Mouse (Mus musculus) midbrain, embryonic 13.5 days (tissue): Measurements from ENCODE around the gene Lfng. TPM values are rescaled to one million over a fixed set of nuclear protein-coding genes. Genes with fewer than 3 reads are reported as not detected.
A peak's percentile ranks its signal among the peaks of the same experiment; 100 is the strongest.

Experiments
- ATAC-seq: fragments of 200-750 bp; cut with Nextera tagmentation; 2 replicates; pipeline ENCODE4 v1.8.0; 2017; ENCODE audit warnings: mild to moderate bottlenecking, moderate TSS enrichment, moderate library complexity
- H3K27ac ChIP-seq: fragments of 300-500 bp; sonication (generic); 2 replicates; pipeline ENCODE4 v1.5.1; 2015; ENCODE audit warnings: inconsistent platforms, mild to moderate bottlenecking, moderate library complexity
- H3K27me3 ChIP-seq: fragments of 300-500 bp; sonication (generic); 2 replicates; pipeline ENCODE4 v1.6.1; 2015; ENCODE audit warnings: mild to moderate bottlenecking, inconsistent platforms
- H3K36me3 ChIP-seq: fragments of 300-500 bp; sonication (generic); 2 replicates; pipeline ENCODE4 v1.6.1; 2015; ENCODE audit warnings: mild to moderate bottlenecking, inconsistent platforms
- H3K4me1 ChIP-seq: fragments of 300-500 bp; sonication (generic); replicated peaks from 2 replicates; pipeline ENCODE4 v1.6.1; 2015; ENCODE audit warnings: inconsistent platforms
- H3K4me2 ChIP-seq: fragments of 300-500 bp; sonication (generic); replicated peaks from 2 replicates; pipeline ENCODE4 v1.6.1; 2015; ENCODE audit warnings: moderate library complexity, mild to moderate bottlenecking, inconsistent platforms
- H3K4me3 ChIP-seq: fragments of 300-500 bp; sonication (generic); replicated peaks from 2 replicates; pipeline ENCODE4 v1.5.1; 2015; ENCODE audit warnings: mild to moderate bottlenecking, inconsistent platforms
- H3K9ac ChIP-seq: fragments of 300-500 bp; sonication (generic); replicated peaks from 2 replicates; pipeline ENCODE4 v1.6.1; 2015; ENCODE audit warnings: mild to moderate bottlenecking, inconsistent platforms
- H3K9me3 ChIP-seq: fragments of 300-500 bp; sonication (generic); 2 replicates; pipeline ENCODE4 v1.6.1; 2016; ENCODE audit warnings: mild to moderate bottlenecking, inconsistent platforms
- WGBS: fragments of 180-500 bp; shearing (Covaris S2); methylation state at CpG from one replicate; pipeline ENCODE4 v1.1.7; 2015; 5-methylcytosine and 5-hydroxymethylcytosine counted together
- polyA plus RNA-seq: library from polyadenylated mRNA; unstranded; fragments of >200 nt; fragmentation: Nextera tagmentation; extraction: Ambion mirVana; gene quantifications from 2 replicates; pipeline ENCODE4 v1.2.1, GENCODE M21; 2015

Lfng gene
- polyA plus RNA-seq, 1 experiment from 2014 or later: 25.0 TPM

DNA sequence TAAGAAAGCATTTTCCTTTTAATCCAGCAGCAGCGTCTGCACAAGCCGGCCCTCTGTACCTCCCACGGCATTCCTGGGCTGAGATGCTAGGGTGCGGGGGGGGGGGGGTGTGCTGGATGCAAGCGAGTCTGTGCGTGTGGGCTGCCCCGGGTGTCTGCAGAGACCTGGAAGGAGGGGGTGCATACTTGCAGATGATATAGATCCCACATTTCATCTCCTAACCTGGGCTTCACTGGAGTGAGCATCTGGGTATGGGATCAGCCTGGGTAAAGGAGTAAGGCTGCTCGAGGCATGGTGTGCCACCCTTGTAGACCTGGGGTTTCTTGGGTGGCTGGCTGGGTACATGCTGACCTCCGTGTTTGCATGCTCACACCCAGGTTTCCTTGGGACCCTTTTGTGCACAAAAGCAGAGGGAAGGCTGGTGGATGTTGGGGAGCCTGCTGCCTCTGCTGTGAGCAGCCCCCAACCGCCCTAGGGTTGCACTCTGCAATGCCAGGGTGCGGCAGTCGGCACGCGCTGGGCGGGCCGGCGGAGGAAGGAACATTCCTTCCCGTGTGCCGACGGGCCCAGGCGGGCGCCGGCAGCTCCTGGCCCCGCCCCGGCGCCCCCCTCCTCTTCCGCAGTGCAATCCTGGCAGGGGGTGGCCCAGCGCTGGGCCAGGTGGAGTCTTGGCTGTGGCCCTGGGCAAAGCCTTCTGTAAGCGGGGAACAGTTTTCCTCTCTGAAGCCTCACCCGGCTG lies 3.3 kb downstream of the Lfng start:
- peak overlapping the region; percentile 96 for H3K27ac ChIP-seq
- WGBS: 1% methylated on average over 30 of the region's 30 CpGs
- H3K9ac ChIP-seq: peak overlapping the region; percentile 76
- H3K27me3 ChIP-seq: peaks cover 17% of the 10 kb centered on the region
- H3K36me3 ChIP-seq: peaks cover 27% of the 10 kb centered on the region
- peaks cover 91% of the 10 kb centered on the region for H3K4me1 ChIP-seq
- peak overlapping the region; percentile 52 for H3K4me3 ChIP-seq
- H3K4me2 ChIP-seq: peak overlapping the region; percentile 66
- ATAC-seq: 0 out of 2 replicates have a peak, but pooled peaks have one; percentile 15
- no peaks in the 10 kb centered on the region for H3K9me3 ChIP-seq

DNA sequence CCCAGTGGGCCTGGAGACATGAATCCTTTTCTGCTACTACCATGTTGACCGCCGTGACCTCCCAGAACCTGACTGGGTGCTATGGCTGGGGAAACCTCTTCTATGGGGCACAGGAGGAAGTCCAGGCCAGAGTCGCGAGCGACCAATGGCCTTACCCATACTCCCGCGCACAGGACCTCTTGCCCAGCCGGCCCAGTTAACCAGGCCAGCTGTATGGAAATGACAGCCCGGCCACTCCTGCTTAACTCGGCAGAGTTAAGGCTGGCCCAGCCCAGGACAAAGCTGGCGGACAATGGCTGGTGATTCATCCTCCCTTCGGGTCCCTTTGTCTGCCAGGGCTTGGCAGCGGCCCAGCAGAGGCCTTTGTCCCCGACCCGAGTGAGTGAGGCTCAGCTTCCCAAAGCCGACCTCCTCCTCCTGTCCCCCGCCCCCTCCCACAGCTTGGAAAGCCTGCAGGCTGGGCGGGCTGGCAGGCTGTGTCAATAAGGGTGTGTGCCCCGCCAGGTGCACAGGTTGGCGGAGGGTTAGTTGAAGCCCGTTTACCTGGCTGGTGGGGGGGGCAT lies 4.0 kb downstream of the Lfng start:
- peaks cover 85% of the 10 kb centered on the region for H3K4me1 ChIP-seq
- WGBS: under 1% methylated on average over 21 of the region's 21 CpGs

DNA sequence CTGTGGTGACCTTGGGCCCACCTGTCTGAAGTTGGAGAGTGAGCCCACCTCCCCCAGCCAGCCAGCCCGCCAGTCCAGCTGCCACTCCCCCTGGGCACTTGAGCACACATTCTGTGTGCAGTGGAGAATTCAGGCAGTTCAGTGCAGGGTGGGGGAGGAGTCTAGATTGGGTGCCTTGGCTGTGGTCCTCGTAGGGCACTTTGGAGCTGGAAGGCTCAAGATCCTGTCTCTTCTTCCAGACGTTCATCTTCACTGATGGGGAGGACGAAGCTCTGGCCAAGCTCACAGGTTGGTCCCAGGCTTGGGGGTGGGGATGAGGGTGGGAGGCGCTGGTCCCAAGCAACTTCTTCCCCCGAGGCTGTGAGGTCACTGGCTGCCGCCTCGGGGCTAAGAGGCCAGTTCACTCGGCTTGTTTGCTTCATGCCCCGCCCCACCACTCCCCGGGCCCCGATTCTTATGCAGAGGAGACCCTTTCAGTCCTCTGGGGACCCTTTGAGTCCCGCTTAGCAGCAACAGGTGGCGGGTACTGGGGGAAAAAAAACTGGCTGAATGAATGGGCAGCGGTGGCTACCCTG lies 4.6 kb downstream of the Lfng start:
- 3% methylated on average over 15 of the region's 15 CpGs for WGBS
- H3K36me3 ChIP-seq: peaks cover 27% of the 10 kb centered on the region
- H3K4me3 ChIP-seq: peak overlapping the region; percentile 52
- peak overlapping the region; percentile 66 for H3K4me2 ChIP-seq
- H3K9ac ChIP-seq: peak overlapping the region; percentile 76
- H3K4me1 ChIP-seq: peaks cover 79% of the 10 kb centered on the region
- ATAC-seq: peak; percentile 16; the same call in 1 of the 2 replicates
- no peaks in the 10 kb centered on the region for H3K9me3 ChIP-seq
- H3K27me3 ChIP-seq: 0 out of 2 replicates have a peak, but pooled peaks cover 7% of the 10 kb centered on the region
- peak overlapping the region; percentile 96 for H3K27ac ChIP-seq

More for the DNA sequence above, 4.0 kb downstream of the Lfng start:
- H3K27me3 ChIP-seq: peaks cover 10% of the 10 kb centered on the region
- H3K9me3 ChIP-seq: no peaks in the 10 kb centered on the region
- H3K36me3 ChIP-seq: peaks cover 27% of the 10 kb centered on the region
- peak overlapping the region; percentile 52 for H3K4me3 ChIP-seq
- peak; percentile 65 for ATAC-seq
- peak overlapping the region; percentile 96 for H3K27ac ChIP-seq
- peak overlapping the region; percentile 66 for H3K4me2 ChIP-seq
- H3K9ac ChIP-seq: peak overlapping the region; percentile 76

DNA sequence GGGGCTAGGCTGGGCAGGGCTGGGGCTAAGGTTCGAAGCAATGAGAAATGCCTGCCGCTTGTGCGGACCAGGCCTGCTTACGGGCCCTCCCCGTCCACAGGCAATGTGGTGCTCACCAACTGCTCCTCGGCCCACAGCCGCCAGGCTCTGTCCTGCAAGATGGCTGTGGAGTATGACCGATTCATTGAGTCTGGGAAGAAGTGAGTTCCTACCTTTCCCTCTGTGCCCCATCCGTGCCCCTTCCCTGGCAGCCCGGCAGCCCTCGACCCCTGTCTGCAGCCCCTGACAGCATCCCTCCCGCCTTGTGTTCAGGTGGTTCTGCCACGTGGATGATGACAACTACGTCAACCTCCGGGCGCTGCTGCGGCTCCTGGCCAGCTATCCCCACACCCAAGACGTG lies 5.1 kb downstream of the Lfng start:
- peak overlapping the region; percentile 76 for H3K9ac ChIP-seq
- 17% methylated on average over 18 of the region's 18 CpGs for WGBS
- H3K4me3 ChIP-seq: peak overlapping the region; percentile 52

GRCm38 (mm10) chr5:140614141-140614540 lies 7.0 kb downstream of the Lfng start:
- Histone ChIP-seq H3K9me3 (no peaks in the 10 kb centered on the region), H3K4me1 (peaks cover 54% of the 10 kb centered on the region), H3K27ac (peak overlapping the region; percentile 56; the same call in 1 of the 2 replicates), H3K4me2 (no peak overlapping the region), H3K27me3 (no peaks in the 10 kb centered on the region), H3K9ac (no peak overlapping the region), H3K36me3 (peaks cover 27% of the 10 kb centered on the region), H3K4me3 (no peak overlapping the region)
- WGBS: 97% methylated on average over 10 of the region's 10 CpGs
- ATAC-seq: no peak

More for the DNA sequence above, 5.1 kb downstream of the Lfng start:
- Histone ChIP-seq H3K4me2 (peak overlapping the region; percentile 66), H3K27me3 (0 out of 2 replicates have a peak, but pooled peaks cover 3% of the 10 kb centered on the region), H3K9me3 (no peaks in the 10 kb centered on the region), H3K4me1 (peaks cover 74% of the 10 kb centered on the region), H3K36me3 (peaks cover 27% of the 10 kb centered on the region), H3K27ac (peak overlapping the region; percentile 96)
- ATAC-seq: no peak

- no peak for ATAC-seq
- no peak overlapping the region for H3K9ac ChIP-seq
- no peak overlapping the region for H3K4me2 ChIP-seq
- H3K36me3 ChIP-seq: peaks cover 27% of the 10 kb centered on the region
- peaks cover 47% of the 10 kb centered on the region for H3K4me1 ChIP-seq
- no peak overlapping the region for H3K4me3 ChIP-seq
- no peaks in the 10 kb centered on the region for H3K27me3 ChIP-seq
- peak overlapping the region; percentile 56 for H3K27ac ChIP-seq
- WGBS: 87% methylated on average over 4 of the region's 4 CpGs
- H3K9me3 ChIP-seq: no peaks in the 10 kb centered on the region
Measured at GRCm38 (mm10) chr5:140614837-140615236, 7.7 kb downstream of the Lfng start.

GRCm38 (mm10) chr5:140615321-140616109 lies 8.4 kb downstream of the Lfng start:
- no peak for ATAC-seq

DNA sequence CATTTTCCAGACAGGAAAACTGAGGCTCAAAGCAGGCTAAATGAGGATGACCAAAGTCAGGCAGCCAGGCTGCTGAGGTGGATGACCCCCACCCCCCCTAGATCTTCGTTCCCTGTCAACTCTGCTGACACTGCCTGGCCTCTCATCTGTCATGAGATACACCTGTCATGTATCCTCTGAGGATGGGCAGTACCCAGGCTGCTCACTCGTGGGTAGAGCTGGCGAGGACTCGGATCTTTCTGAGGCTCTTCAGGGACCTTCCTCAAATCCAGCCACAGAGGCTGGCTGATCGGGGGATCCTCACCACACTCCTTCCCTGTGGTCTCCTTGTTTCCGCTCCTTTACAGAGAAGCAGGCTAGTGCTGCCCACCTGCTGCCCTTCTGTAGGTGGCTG lies 9.0 kb downstream of the Lfng start:
- H3K4me3 ChIP-seq: no peak overlapping the region
- no peaks in the 10 kb centered on the region for H3K27me3 ChIP-seq
- no peaks in the 10 kb centered on the region for H3K9me3 ChIP-seq
- ATAC-seq: no peak
- H3K36me3 ChIP-seq: peaks cover 28% of the 10 kb centered on the region
- WGBS: 81% methylated on average over 6 of the region's 6 CpGs
- peaks cover 36% of the 10 kb centered on the region for H3K4me1 ChIP-seq
- no peak overlapping the region for H3K9ac ChIP-seq
- peak overlapping the region; percentile 3; the same call in 1 of the 2 replicates for H3K27ac ChIP-seq
- H3K4me2 ChIP-seq: no peak overlapping the region

More at GRCm38 (mm10) chr5:140615321-140616109, 8.4 kb downstream of the Lfng start:
- Histone ChIP-seq H3K27ac (peak overlapping the region; percentile 56), H3K36me3 (peaks cover 27% of the 10 kb centered on the region), H3K4me2 (no peak overlapping the region), H3K4me3 (no peak overlapping the region), H3K4me1 (peaks cover 41% of the 10 kb centered on the region), H3K27me3 (no peaks in the 10 kb centered on the region), H3K9me3 (no peaks in the 10 kb centered on the region), H3K9ac (no peak overlapping the region)
- WGBS: 74% methylated on average over 10 of the region's 10 CpGs

DNA sequence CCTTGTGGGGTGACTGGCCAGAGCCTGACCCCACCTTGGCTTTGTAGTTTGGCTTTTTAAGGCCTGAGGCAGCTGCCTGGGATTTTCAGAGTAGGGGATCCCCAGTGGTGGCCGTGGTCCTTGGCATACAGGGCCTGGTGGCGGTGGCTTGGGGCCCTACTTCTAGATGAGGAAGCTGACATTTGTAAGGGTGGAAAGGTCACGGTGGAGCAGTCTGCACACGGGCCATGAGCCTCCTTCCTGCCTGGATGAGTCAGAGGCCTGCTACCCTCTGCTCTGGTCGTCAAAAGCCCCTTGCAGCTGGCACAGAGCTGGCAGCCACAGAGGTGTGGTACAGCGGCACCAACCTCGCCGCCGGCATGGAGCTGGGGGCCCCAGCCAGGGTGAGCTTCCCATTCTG lies 9.6 kb downstream of the Lfng start:
- Histone ChIP-seq H3K4me2 (no peak overlapping the region), H3K27ac (peak overlapping the region; percentile 3; the same call in 1 of the 2 replicates), H3K4me1 (peaks cover 36% of the 10 kb centered on the region), H3K36me3 (peaks cover 34% of the 10 kb centered on the region), H3K9ac (no peak overlapping the region), H3K27me3 (no peaks in the 10 kb centered on the region), H3K9me3 (no peaks in the 10 kb centered on the region), H3K4me3 (no peak overlapping the region)
- WGBS: 77% methylated on average over 9 of the region's 9 CpGs
- no peak for ATAC-seq

DNA sequence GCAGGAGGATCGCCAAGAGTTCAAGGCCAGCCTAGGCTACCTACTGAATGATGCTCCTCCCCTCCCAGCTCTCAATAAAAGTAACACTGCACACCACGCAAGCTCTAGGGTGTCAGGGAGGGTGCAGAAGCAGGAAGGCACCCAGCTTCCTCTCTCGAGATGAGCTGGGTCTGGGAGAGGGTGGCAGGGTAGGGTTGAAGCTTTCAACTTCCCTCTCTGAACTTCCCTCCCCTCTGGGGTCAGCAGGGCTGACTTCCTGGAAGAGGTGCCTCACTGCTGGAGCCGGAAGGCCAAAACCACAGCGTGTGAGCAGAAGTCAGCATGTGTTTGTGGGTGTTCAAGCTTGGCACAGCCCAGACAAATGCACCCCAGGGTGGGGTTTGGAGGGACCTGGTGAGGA lies 10.6 kb downstream of the Lfng start:
- H3K9ac ChIP-seq: no peak overlapping the region
- WGBS: 83% methylated on average over 5 of the region's 5 CpGs
- no peaks in the 10 kb centered on the region for H3K27me3 ChIP-seq
- ATAC-seq: no peak
- peaks cover 32% of the 10 kb centered on the region for H3K4me1 ChIP-seq
- H3K9me3 ChIP-seq: no peaks in the 10 kb centered on the region
- H3K4me3 ChIP-seq: no peak overlapping the region
- no peak overlapping the region for H3K4me2 ChIP-seq
- H3K36me3 ChIP-seq: peaks cover 39% of the 10 kb centered on the region
- 0 out of 2 replicates have a peak overlapping the region, but pooled peaks have one; percentile 12 for H3K27ac ChIP-seq

- no peak overlapping the region for H3K9ac ChIP-seq
- WGBS: 25% methylated on average over 6 of the region's 6 CpGs
- peaks cover 41% of the 10 kb centered on the region for H3K36me3 ChIP-seq
- H3K27me3 ChIP-seq: no peaks in the 10 kb centered on the region
- H3K4me2 ChIP-seq: no peak overlapping the region
- H3K4me3 ChIP-seq: no peak overlapping the region
- H3K4me1 ChIP-seq: peaks cover 25% of the 10 kb centered on the region
- no peaks in the 10 kb centered on the region for H3K9me3 ChIP-seq
- ATAC-seq: peak; percentile 18
- H3K27ac ChIP-seq: peak overlapping the region; percentile 67
Measured at GRCm38 (mm10) chr5:140619151-140619771, 12.1 kb downstream of the Lfng start.
